Mouse (Mus musculus): Measurements from ENCODE around the gene Gramd4.

DNA sequence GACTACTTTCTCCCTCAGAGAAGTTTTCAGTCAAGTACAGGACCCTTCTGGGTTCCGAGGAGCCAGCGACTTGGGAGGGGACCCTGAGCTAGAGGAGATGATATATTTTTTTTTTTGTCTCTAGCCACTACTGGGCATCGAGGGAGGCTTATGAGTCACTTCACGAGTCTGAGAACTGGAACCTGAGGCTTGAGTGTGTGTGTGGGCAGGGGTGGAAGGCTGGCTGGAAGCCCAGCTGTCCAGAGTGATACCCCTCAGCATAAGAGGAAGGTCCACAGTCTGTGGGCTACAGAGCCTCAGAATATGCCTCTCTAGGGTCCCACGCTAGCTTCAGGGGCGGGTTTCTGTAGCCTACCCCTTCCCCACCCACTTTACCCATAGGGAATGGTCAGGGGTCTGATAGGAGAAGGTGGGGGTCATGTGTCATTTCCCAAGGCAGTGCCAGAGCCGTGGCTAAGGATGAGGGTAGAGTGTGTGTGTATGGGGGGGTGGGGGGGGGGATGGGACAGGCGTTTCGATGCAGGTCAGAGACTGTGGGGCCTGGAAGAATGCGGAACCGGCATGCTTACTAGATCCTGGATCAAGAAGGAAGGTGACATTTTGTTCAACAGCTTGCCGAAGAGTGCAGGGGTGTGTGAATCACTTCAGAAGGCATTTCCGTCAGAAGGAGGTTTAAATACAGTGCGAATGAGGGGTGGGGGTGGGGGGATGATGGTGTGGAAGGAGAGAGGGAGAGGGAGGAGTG is 9.5 kb downstream of the Gramd4 start:
- TF ChIP-seq POLR2A (IDR thresholded peaks at IDR 0.05; ENCODE audit: low read depth, low read length) (no peak), CTCF (conservative IDR thresholded peaks at IDR 0.05; ENCODE audit: insufficient read depth, insufficient read length, low read depth, low read length) (no peak)
